Mouse (Mus musculus): ENCODE results near the gene Heatr6. TPM values are rescaled to one million over a fixed set of nuclear protein-coding genes. Genes with fewer than 3 reads are reported as not detected.

Heatr6 gene
- total RNA-seq, 2 experiments from 2014 or later = 12.3 to 14.8 TPM

Other genes with a start within 250 kb of the Heatr6 start
- gene Heatr9, start 231.5 kb upstream of the Heatr6 start, total RNA-seq (2021) = not detected
- not detected for gene Ccl5, start 223.2 kb upstream of the Heatr6 start, total RNA-seq (2021)
- gene Ccl9, start 175.1 kb upstream of the Heatr6 start, total RNA-seq (2021) = 1 to 10 TPM; 3.6 to 7.9 TPM
- 1 to 10 TPM; 1.7 to 2.4 TPM for gene Ccl6, start 160.6 kb upstream of the Heatr6 start, total RNA-seq (2021)
- not detected for gene Rpl9-ps1, start 108.1 kb upstream of the Heatr6 start, total RNA-seq (2021)
- not detected for gene Ccl3, start 104.3 kb upstream of the Heatr6 start, total RNA-seq (2021)
- not detected for gene Ccl4, start 91.1 kb upstream of the Heatr6 start, total RNA-seq (2021)
- not detected for gene Wfdc17, start 49.7 kb upstream of the Heatr6 start, total RNA-seq (2021)
- gene Wfdc18, start 44.7 kb upstream of the Heatr6 start, total RNA-seq (2021) = 1 to 10 TPM; 1.9 to 3.1 TPM
- not detected for gene Wfdc21, start 6.8 kb upstream of the Heatr6 start, total RNA-seq (2021)
- gene Hnf1b, start 96.4 kb downstream of the Heatr6 start, total RNA-seq (2021) = under 1 TPM; 0.18 to 0.30 TPM
- gene Ddx52, start 188.4 kb downstream of the Heatr6 start, total RNA-seq (2021) = 10 to 100 TPM; 12.5 to 13.7 TPM
- gene Synrg, start 210.7 kb downstream of the Heatr6 start, total RNA-seq (2021) = 10 to 100 TPM; 53.1 to 58.3 TPM

Data from left cerebral cortex, postnatal 25 days (tissue).